Comparison of ENCODE assay signal across 18 mouse cellular contexts in genomic region chr9:5525762-5526360, GRCm38 (mm10).
A peak's percentile ranks its signal among the peaks of the same experiment; 100 is the strongest.
DNase-seq lines count a peak whose midpoint lies in the region; ATAC-seq and TF ChIP-seq lines count a peak whose summit lies in the region.
"Had no signal": no experiment of that assay in that cellular context is flagged by ENCODE, and none has a peak within 500 bp of the region (broad histone marks: within the 10 kb centered on the region; RNA-seq: fewer than 3 reads in every experiment).

No protein-coding gene starts in this region.

- no peak overlapping the region for H3K4me2 ChIP-seq in forebrain, embryonic 14.5 days (ENCODE audit: low read length)
- H3K4me2 ChIP-seq in forebrain, embryonic 12.5 days: no peak overlapping the region
- H3K4me2 ChIP-seq in forebrain, embryonic 16.5 days (ENCODE audit: low read length): no peak overlapping the region
- H3K4me2 ChIP-seq: embryonic facial prominence, embryonic 12.5 days had no signal

- no peak overlapping the region for H3K9ac ChIP-seq in forebrain, embryonic 14.5 days (ENCODE audit: low read length)
- no peak overlapping the region for H3K9ac ChIP-seq in forebrain, embryonic 12.5 days
- H3K9ac ChIP-seq in forebrain, embryonic 16.5 days (replicated peaks; ENCODE audit: low read depth, low read length): no peak overlapping the region
- H3K9ac ChIP-seq: embryonic facial prominence, embryonic 12.5 days had no signal

- no peak for ATAC-seq in forebrain, embryonic 14.5 days
- ATAC-seq in forebrain, embryonic 12.5 days (ENCODE audit: low FRiP score): no peak
- peak; percentile 96 for ATAC-seq in forebrain, embryonic 16.5 days

- no peak overlapping the region for H3K4me3 ChIP-seq in forebrain, embryonic 14.5 days (ENCODE audit: low read depth, low read length)
- H3K4me3 ChIP-seq in forebrain, embryonic 12.5 days (replicated peaks): no peak overlapping the region
- no peak overlapping the region for H3K4me3 ChIP-seq in forebrain, embryonic 16.5 days (replicated peaks; ENCODE audit: low read length)
- H3K4me3 ChIP-seq: embryonic facial prominence, embryonic 10.5 days; embryonic facial prominence, embryonic 12.5 days had no signal

- DNase-seq in forebrain, embryonic 14.5 days (ENCODE audit: low spot score): peak; percentile 29
- DNase-seq in brain, adult 2 months (ENCODE audit: low read depth, low spot score): peak; percentile 2
- peak; percentile 31 for DNase-seq in brain, embryonic 14.5 days (ENCODE audit: low read depth)
- no peak for DNase-seq in thymus, postnatal 4 days
- DNase-seq in layer of hippocampus, postnatal 10 days (ENCODE audit: low spot score in 2 of 2): no peak
- DNase-seq in layer of hippocampus, adult 9-10 months (ENCODE audit: low spot score): no peak
- DNase-seq: adrenal gland, adult 2 months; adrenal gland, postnatal 10 days; adrenal gland, postnatal 25 days; cerebellum, adult 11-12 months; cerebellum, adult 2 months; cerebellum, adult 9-10 months; cerebellum, postnatal 10 days; cerebellum, postnatal 25 days had no signal

- no peaks in the 10 kb centered on the region for H3K9me3 ChIP-seq in forebrain, embryonic 14.5 days (replicated peaks; ENCODE audit: control insufficient read depth, low read length)
- H3K9me3 ChIP-seq in forebrain, embryonic 12.5 days: no peaks in the 10 kb centered on the region
- no peaks in the 10 kb centered on the region for H3K9me3 ChIP-seq in forebrain, embryonic 16.5 days (ENCODE audit: control insufficient read depth, low read length)
- H3K9me3 ChIP-seq: embryonic facial prominence, embryonic 10.5 days; embryonic facial prominence, embryonic 12.5 days had no signal

- no peak overlapping the region for H3K27ac ChIP-seq in forebrain, embryonic 14.5 days (ENCODE audit: low read depth, low read length)
- H3K27ac ChIP-seq in forebrain, embryonic 12.5 days: no peak overlapping the region
- H3K27ac ChIP-seq in forebrain, embryonic 16.5 days (ENCODE audit: low read length): no peak overlapping the region
- H3K27ac ChIP-seq: embryonic facial prominence, embryonic 10.5 days; embryonic facial prominence, embryonic 12.5 days had no signal

- no peak for TF ChIP-seq CTCF in brain, embryonic 14.5 days (IDR thresholded peaks at IDR 0.05; ENCODE audit: borderline replicate concordance, extremely low read depth, insufficient read depth, insufficient read length)

- no peaks in the 10 kb centered on the region for H3K27me3 ChIP-seq in forebrain, embryonic 14.5 days (replicated peaks; ENCODE audit: control insufficient read depth, insufficient read depth, low read length)
- no peaks in the 10 kb centered on the region for H3K27me3 ChIP-seq in forebrain, embryonic 12.5 days
- H3K27me3 ChIP-seq in forebrain, embryonic 16.5 days (replicated peaks; ENCODE audit: control insufficient read depth, insufficient read depth, low read length): no peaks in the 10 kb centered on the region
- H3K27me3 ChIP-seq: embryonic facial prominence, embryonic 12.5 days had no signal

- TF ChIP-seq POLR2A in brain, embryonic 14.5 days (IDR thresholded peaks at IDR 0.05; ENCODE audit: borderline replicate concordance, extremely low read depth, insufficient read depth, insufficient read length, poor library complexity, severe bottlenecking): no peak

- H3K36me3 ChIP-seq in forebrain, embryonic 14.5 days (ENCODE audit: control insufficient read depth, insufficient read depth, low read length): no peaks in the 10 kb centered on the region
- no peaks in the 10 kb centered on the region for H3K36me3 ChIP-seq in forebrain, embryonic 12.5 days (replicated peaks)
- no peaks in the 10 kb centered on the region for H3K36me3 ChIP-seq in forebrain, embryonic 16.5 days (ENCODE audit: control insufficient read depth, insufficient read depth)
- H3K36me3 ChIP-seq: embryonic facial prominence, embryonic 10.5 days; embryonic facial prominence, embryonic 12.5 days had no signal

- no peaks in the 10 kb centered on the region for H3K4me1 ChIP-seq in forebrain, embryonic 14.5 days (ENCODE audit: control insufficient read depth, insufficient read depth, low read length)
- no peaks in the 10 kb centered on the region for H3K4me1 ChIP-seq in forebrain, embryonic 12.5 days
- no peaks in the 10 kb centered on the region for H3K4me1 ChIP-seq in forebrain, embryonic 16.5 days (replicated peaks; ENCODE audit: control insufficient read depth, insufficient read depth, low read length)
- H3K4me1 ChIP-seq: embryonic facial prominence, embryonic 10.5 days; embryonic facial prominence, embryonic 12.5 days had no signal

Comparison
In these comparisons a context has a peak if more than half of its experiments do, and no peak if none do; other contexts are left out.
1. DNase-seq: peak in forebrain, embryonic 14.5 days (single experiment), brain, adult 2 months (single experiment) and brain, embryonic 14.5 days (single experiment); none in thymus, postnatal 4 days (single experiment), layer of hippocampus, postnatal 10 days (0 of 2) and layer of hippocampus, adult 9-10 months (single experiment).